Mouse (Mus musculus): ENCODE results near the gene Cct4. TPM values are rescaled to one million over a fixed set of nuclear protein-coding genes. Genes with fewer than 3 reads are reported as not detected.

Gene Cct4
- polyA plus RNA-seq, 1 experiment: 64.7 TPM

GRCm38 (mm10) chr11:22969486-22969885 is 20.8 kb upstream of the Cct4 start:
- Histone ChIP-seq H3K4me3 (ENCODE audit: insufficient read depth, low read length) (no peak overlapping the region), H3K27ac (ENCODE audit: insufficient read depth, low read length) (no peak overlapping the region), H3K4me1 (ENCODE audit: control insufficient read depth, insufficient read depth, low read length) (no peaks in the 10 kb centered on the region)
- TF ChIP-seq POLR2A (IDR thresholded peaks at IDR 0.05; ENCODE audit: extremely low read depth, insufficient read depth, low read length) (no peak), CTCF (IDR thresholded peaks at IDR 0.05; ENCODE audit: extremely low read depth, insufficient read depth, low read length) (0 out of 2 replicates have a peak, but pooled peaks have one; percentile 3)

GRCm38 (mm10) chr11:22970546-22970945 is 19.8 kb upstream of the Cct4 start:
- TF ChIP-seq POLR2A (IDR thresholded peaks at IDR 0.05; ENCODE audit: extremely low read depth, insufficient read depth, low read length) (no peak), CTCF (IDR thresholded peaks at IDR 0.05; ENCODE audit: extremely low read depth, insufficient read depth, low read length) (no peak)
- Histone ChIP-seq H3K4me1 (ENCODE audit: control insufficient read depth, insufficient read depth, low read length) (no peaks in the 10 kb centered on the region), H3K4me3 (ENCODE audit: insufficient read depth, low read length) (no peak overlapping the region), H3K27ac (ENCODE audit: insufficient read depth, low read length) (no peak overlapping the region)

- Histone ChIP-seq H3K4me1 (ENCODE audit: control insufficient read depth, insufficient read depth, low read length) (no peaks in the 10 kb centered on the region; the same call in 1 of the 2 replicates), H3K27ac (ENCODE audit: insufficient read depth, low read length) (peak within 1 kb of the TSS; percentile 97), H3K4me3 (ENCODE audit: insufficient read depth, low read length) (peak within 1 kb of the TSS; percentile 99)
- TF ChIP-seq CTCF (IDR thresholded peaks at IDR 0.05; ENCODE audit: extremely low read depth, insufficient read depth, low read length) (no peak), POLR2A (IDR thresholded peaks at IDR 0.05; ENCODE audit: extremely low read depth, insufficient read depth, low read length) (peak; percentile 95)
Observed at GRCm38 (mm10) chr11:22971835-22972709, 18.2 kb upstream of the Cct4 start, which contains the start of gene Zrsr1. TSS of gene Zrsr1 (plus strand) at chr11:22972005.

GRCm38 (mm10) chr11:22972746-22973526 is 17.4 kb upstream of the Cct4 start:
- Histone ChIP-seq H3K4me1 (ENCODE audit: control insufficient read depth, insufficient read depth, low read length) (no peaks in the 10 kb centered on the region; the same call in 1 of the 2 replicates), H3K27ac (ENCODE audit: insufficient read depth, low read length) (peak overlapping the region; percentile 97), H3K4me3 (ENCODE audit: insufficient read depth, low read length) (peak overlapping the region; percentile 99)
- TF ChIP-seq CTCF (IDR thresholded peaks at IDR 0.05; ENCODE audit: extremely low read depth, insufficient read depth, low read length): no peak
- TF ChIP-seq POLR2A (IDR thresholded peaks at IDR 0.05; ENCODE audit: extremely low read depth, insufficient read depth, low read length): peak; percentile 71; the same call in 1 of the 2 replicates

- Histone ChIP-seq H3K27ac (ENCODE audit: insufficient read depth, low read length) (no peak overlapping the region), H3K4me1 (ENCODE audit: control insufficient read depth, insufficient read depth, low read length) (peaks cover 2% of the 10 kb centered on the region), H3K4me3 (ENCODE audit: insufficient read depth, low read length) (peak overlapping the region; percentile 99)
- TF ChIP-seq POLR2A (IDR thresholded peaks at IDR 0.05; ENCODE audit: extremely low read depth, insufficient read depth, low read length) (0 out of 2 replicates have a peak, but pooled peaks have one; percentile 6), CTCF (IDR thresholded peaks at IDR 0.05; ENCODE audit: extremely low read depth, insufficient read depth, low read length) (no peak)
Observed at GRCm38 (mm10) chr11:22973599-22973998, 16.7 kb upstream of the Cct4 start.

- no peak overlapping the region for H3K27ac ChIP-seq (ENCODE audit: insufficient read depth, low read length)
- peaks cover 8% of the 10 kb centered on the region for H3K4me1 ChIP-seq (ENCODE audit: control insufficient read depth, insufficient read depth, low read length)
- H3K4me3 ChIP-seq (ENCODE audit: insufficient read depth, low read length): peak overlapping the region; percentile 8; the same call in 1 of the 2 replicates
- no peak for TF ChIP-seq POLR2A (IDR thresholded peaks at IDR 0.05; ENCODE audit: extremely low read depth, insufficient read depth, low read length)
- no peak for TF ChIP-seq CTCF (IDR thresholded peaks at IDR 0.05; ENCODE audit: extremely low read depth, insufficient read depth, low read length)
Observed at GRCm38 (mm10) chr11:22978215-22978614, 12.1 kb upstream of the Cct4 start.

GRCm38 (mm10) chr11:22978711-22979110 is 11.6 kb upstream of the Cct4 start:
- H3K4me3 ChIP-seq (ENCODE audit: insufficient read depth, low read length): no peak overlapping the region; the same call in 1 of the 2 replicates
- peaks cover 8% of the 10 kb centered on the region for H3K4me1 ChIP-seq (ENCODE audit: control insufficient read depth, insufficient read depth, low read length)
- TF ChIP-seq POLR2A (IDR thresholded peaks at IDR 0.05; ENCODE audit: extremely low read depth, insufficient read depth, low read length) (no peak), CTCF (IDR thresholded peaks at IDR 0.05; ENCODE audit: extremely low read depth, insufficient read depth, low read length) (no peak)
- no peak overlapping the region for H3K27ac ChIP-seq (ENCODE audit: insufficient read depth, low read length)

GRCm38 (mm10) chr11:22979221-22979620 is 11.1 kb upstream of the Cct4 start:
- Histone ChIP-seq H3K4me1 (ENCODE audit: control insufficient read depth, insufficient read depth, low read length) (peaks cover 8% of the 10 kb centered on the region), H3K4me3 (ENCODE audit: insufficient read depth, low read length) (no peak overlapping the region), H3K27ac (ENCODE audit: insufficient read depth, low read length) (no peak overlapping the region)
- TF ChIP-seq POLR2A (IDR thresholded peaks at IDR 0.05; ENCODE audit: extremely low read depth, insufficient read depth, low read length) (no peak), CTCF (IDR thresholded peaks at IDR 0.05; ENCODE audit: extremely low read depth, insufficient read depth, low read length) (no peak)

- TF ChIP-seq CTCF (IDR thresholded peaks at IDR 0.05; ENCODE audit: extremely low read depth, insufficient read depth, low read length) (no peak), POLR2A (IDR thresholded peaks at IDR 0.05; ENCODE audit: extremely low read depth, insufficient read depth, low read length) (no peak)
- Histone ChIP-seq H3K27ac (ENCODE audit: insufficient read depth, low read length) (no peak overlapping the region), H3K4me1 (ENCODE audit: control insufficient read depth, insufficient read depth, low read length) (peaks cover 8% of the 10 kb centered on the region), H3K4me3 (ENCODE audit: insufficient read depth, low read length) (peak overlapping the region; percentile 62)
Observed at GRCm38 (mm10) chr11:22981041-22981440, 9.3 kb upstream of the Cct4 start.

Data from cortical plate, adult 2 months (tissue).